Mouse (Mus musculus): ENCODE measurements around the gene B230104I21Rik. TPM values are rescaled to one million over a fixed set of nuclear protein-coding genes. Genes with fewer than 3 reads are reported as not detected.

Gene B230104I21Rik
- not detected in 2 replicates for polyA plus RNA-seq (2015; fragmentation: Nextera tagmentation; extraction: Ambion mirVana)

DNA sequence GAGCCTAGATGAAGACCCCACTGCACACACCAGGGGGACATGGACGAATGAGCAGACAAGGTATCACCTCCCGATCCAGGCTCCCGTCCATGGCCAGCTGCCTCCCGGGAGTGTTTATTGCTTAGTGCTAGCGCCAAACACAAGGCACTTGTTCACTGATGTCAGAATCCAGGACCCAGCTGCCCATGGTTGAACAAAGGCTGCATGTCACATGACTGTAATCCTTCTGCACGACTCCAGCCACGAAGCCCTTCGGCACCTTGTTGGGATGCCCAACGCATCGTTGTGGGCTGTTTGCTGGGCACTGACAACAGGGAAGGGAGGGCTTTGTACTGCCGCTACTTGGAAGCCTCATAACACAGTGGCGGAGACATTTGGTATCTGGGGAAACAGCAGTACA is at the start of gene B230104I21Rik:
Gene B230104I21Rik (plus strand): TSS at position 367 of the 400 bp plus-strand sequence.
- no peak for DNase-seq
- H3K9me3 ChIP-seq (replicated peaks) = no peaks in the 10 kb centered on the region
- no peaks in the 10 kb centered on the region for H3K36me3 ChIP-seq
- no peaks in the 10 kb centered on the region for H3K27me3 ChIP-seq
- H3K27ac ChIP-seq = no peak within 1 kb of the TSS
- whole genome bisulfite sequencing (ENCODE audit: insufficient replicate concordance) = 74% methylated on average over 12 of the region's 12 CpGs
- H3K4me1 ChIP-seq (replicated peaks) = peaks cover 14% of the 10 kb centered on the region
- ATAC-seq (ENCODE audit: low read depth) = no peak
- peak within 1 kb of the TSS; percentile 59 for H3K4me2 ChIP-seq
- H3K9ac ChIP-seq = 0 out of 2 replicates have a peak within 1 kb of the TSS, but pooled peaks have one; percentile 36
- peak within 1 kb of the TSS; percentile 39 for H3K4me3 ChIP-seq (replicated peaks)

DNA sequence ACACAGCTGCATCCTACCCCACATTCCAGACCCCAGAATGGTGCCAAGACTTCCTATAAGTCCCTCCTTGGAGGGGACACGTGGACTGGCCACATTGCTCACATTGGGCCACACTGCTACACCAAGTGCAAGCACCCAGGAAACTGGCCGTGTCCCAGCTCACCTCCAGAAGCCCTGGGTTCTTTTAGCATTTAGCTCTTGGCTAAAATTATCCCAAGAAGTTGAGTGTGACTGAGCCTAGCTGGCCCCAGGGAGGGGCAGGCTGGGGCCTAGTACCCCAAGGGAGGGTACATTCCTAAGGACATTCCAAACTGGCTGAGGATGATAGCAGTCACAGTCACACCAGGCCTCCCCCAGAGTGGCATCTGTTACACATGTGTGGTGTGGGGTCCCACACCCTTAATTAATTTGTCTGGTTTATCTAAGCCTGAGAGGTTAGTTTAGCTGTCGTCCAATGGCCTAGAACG is 42.2 kb upstream of the B230104I21Rik start:
- no peak overlapping the region for H3K4me3 ChIP-seq (replicated peaks)
- H3K9ac ChIP-seq = peak overlapping the region; percentile 9; the same call in 1 of the 2 replicates
- 52% methylated on average over 4 of the region's 4 CpGs for WGBS (ENCODE audit: insufficient replicate concordance)

DNA sequence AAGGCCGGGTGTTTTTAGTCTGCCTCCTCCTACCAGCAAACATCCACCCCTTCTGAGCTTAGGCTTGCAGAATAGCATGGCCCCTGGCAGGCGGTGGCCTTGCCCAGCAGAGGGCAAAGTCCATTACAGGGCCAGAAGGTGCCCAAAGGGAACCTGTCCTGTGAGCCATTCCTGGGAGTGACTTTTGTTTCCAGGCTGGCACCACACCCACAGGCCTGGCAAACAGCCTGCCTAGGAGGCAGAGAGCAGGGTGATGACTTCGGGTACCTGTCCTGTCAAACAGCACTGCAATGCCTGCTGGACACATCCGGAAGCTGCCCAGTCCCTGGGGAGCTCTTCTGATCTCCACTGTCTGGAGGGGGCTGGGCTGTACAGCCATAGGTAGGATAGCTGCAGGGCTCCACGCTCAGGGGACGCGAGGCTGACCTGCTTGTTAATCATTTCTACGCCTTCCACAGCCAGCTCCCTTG is 41.6 kb upstream of the B230104I21Rik start:
- Histone ChIP-seq H3K4me3 (replicated peaks) (no peak overlapping the region), H3K4me1 (replicated peaks) (peaks cover 16% of the 10 kb centered on the region), H3K27ac (peak overlapping the region; percentile 66), H3K27me3 (peaks cover 15% of the 10 kb centered on the region), H3K4me2 (peak overlapping the region; percentile 2; the same call in 1 of the 2 replicates), H3K9ac (no peak overlapping the region), H3K36me3 (no peaks in the 10 kb centered on the region), H3K9me3 (replicated peaks) (no peaks in the 10 kb centered on the region)
- peak; percentile 78 for ATAC-seq (ENCODE audit: low read depth)
- WGBS (ENCODE audit: insufficient replicate concordance) = 60% methylated on average over 8 of the region's 8 CpGs
- DNase-seq = no peak

More for the DNA sequence above, 42.2 kb upstream of the B230104I21Rik start:
- H3K4me1 ChIP-seq (replicated peaks) = peaks cover 16% of the 10 kb centered on the region
- peak overlapping the region; percentile 66 for H3K27ac ChIP-seq
- no peak for ATAC-seq (ENCODE audit: low read depth)
- H3K4me2 ChIP-seq = 0 out of 2 replicates have a peak overlapping the region, but pooled peaks have one; percentile 2
- peaks cover 10% of the 10 kb centered on the region for H3K27me3 ChIP-seq
- H3K9me3 ChIP-seq (replicated peaks) = no peaks in the 10 kb centered on the region
- no peak for DNase-seq
- no peaks in the 10 kb centered on the region for H3K36me3 ChIP-seq

DNA sequence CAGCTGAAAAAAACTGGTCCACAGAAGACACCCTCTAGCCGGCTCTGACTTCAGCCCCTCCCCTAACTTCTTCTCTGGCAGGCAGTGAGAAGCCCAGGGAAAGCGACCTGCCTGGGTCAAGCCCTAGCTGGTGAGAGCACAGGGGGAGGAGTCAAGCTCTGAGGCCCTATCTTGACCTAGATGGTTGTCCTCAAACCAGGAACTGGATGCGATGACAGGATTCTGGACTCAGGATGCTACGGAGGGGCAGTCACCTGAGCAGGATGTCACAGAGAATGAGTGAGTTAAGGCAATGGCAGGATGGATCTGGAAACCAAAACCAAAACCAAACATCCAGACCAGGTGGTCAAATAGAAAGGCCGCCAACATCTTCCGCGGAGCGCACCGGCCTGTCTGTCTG is 38.2 kb upstream of the B230104I21Rik start:
- H3K27ac ChIP-seq = peak overlapping the region; percentile 3; the same call in 1 of the 2 replicates
- H3K4me3 ChIP-seq (replicated peaks) = no peak overlapping the region
- no peak overlapping the region for H3K9ac ChIP-seq
- H3K9me3 ChIP-seq (replicated peaks) = no peaks in the 10 kb centered on the region
- DNase-seq = no peak
- no peak for ATAC-seq (ENCODE audit: low read depth)
- H3K27me3 ChIP-seq = peaks cover 36% of the 10 kb centered on the region
- peak overlapping the region; percentile 15; the same call in 1 of the 2 replicates for H3K4me2 ChIP-seq
- peaks cover 16% of the 10 kb centered on the region for H3K4me1 ChIP-seq (replicated peaks)
- WGBS (ENCODE audit: insufficient replicate concordance) = 23% methylated on average over 9 of the region's 9 CpGs
- H3K36me3 ChIP-seq = no peaks in the 10 kb centered on the region

DNA sequence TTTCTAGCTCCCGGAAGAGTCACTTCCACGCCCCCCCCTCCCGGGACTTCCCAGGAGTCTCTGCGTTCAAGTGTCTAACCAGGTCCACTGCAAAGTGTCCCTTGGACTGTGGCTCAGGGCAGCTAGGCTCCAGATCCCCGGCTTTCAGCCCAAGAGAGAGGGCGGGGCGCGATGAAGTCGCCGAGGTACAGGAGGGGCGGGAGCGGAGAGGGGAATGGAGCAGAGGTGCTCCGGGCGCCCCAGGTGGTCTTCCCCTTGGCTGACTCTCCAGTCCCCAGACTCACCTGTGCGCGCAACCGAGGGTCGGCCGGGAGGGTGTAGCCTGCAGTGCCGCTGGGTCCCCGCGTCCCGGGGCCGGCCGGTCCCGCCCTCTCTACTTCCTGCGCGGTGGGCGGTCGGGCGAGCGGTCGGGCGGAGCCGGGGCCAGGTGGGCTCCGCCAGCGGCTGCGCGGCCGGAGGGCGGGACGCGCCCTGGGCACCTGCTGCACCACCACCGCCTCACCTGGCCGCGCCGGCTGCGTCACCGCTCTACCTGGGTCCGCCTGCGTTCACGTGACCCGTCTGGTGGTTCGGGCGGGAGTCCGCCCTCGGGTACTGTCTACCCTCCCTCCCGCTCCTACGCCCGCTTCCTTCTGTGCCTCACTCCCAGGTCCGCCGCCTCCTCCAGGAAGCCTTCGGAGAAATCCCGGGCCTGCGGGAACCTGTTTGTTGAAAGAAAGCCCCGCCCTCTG is 36.2 kb upstream of the B230104I21Rik start:
- H3K4me2 ChIP-seq = peak overlapping the region; percentile 62
- peaks cover 7% of the 10 kb centered on the region for H3K4me1 ChIP-seq (replicated peaks)
- H3K9ac ChIP-seq = peak overlapping the region; percentile 36
- H3K27me3 ChIP-seq = peaks cover 36% of the 10 kb centered on the region
- DNase-seq = no peak
- H3K9me3 ChIP-seq (replicated peaks) = no peaks in the 10 kb centered on the region
- H3K36me3 ChIP-seq = no peaks in the 10 kb centered on the region
- H3K27ac ChIP-seq = no peak overlapping the region
- peak overlapping the region; percentile 53 for H3K4me3 ChIP-seq (replicated peaks)
- ATAC-seq (ENCODE audit: low read depth) = peak; percentile 24
- 2% methylated on average over 61 of the region's 66 CpGs for WGBS (ENCODE audit: insufficient replicate concordance)

DNA sequence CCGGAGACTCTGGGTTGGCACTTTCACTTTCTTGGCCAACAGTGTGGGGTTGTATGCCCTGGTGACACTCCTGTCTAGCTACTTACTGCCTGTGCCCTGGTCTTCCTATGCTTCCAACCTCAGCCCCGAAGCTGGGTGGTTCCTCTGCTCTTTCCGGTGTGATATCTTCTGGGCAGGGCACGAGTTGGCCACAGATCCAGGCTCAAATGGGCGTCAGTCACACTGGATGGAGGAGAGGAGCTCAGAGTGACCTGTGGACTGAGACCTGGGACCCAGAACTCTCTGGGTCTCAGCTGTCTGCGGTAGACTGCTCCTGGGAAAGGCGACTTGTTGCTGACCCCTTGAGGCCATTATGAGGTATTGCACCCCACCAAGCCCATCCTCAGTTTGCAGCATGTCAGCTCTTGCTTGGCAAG is 34.5 kb upstream of the B230104I21Rik start, which contains the start of gene Arhgef16:
Gene Arhgef16 (minus strand): TSS at position 211 of the 416 bp plus-strand sequence.
- Histone ChIP-seq H3K27ac (no peak within 1 kb of the TSS), H3K4me3 (replicated peaks) (no peak within 1 kb of the TSS), H3K4me1 (replicated peaks) (peaks cover 7% of the 10 kb centered on the region), H3K27me3 (peaks cover 36% of the 10 kb centered on the region), H3K36me3 (no peaks in the 10 kb centered on the region), H3K9ac (no peak within 1 kb of the TSS), H3K9me3 (replicated peaks) (no peaks in the 10 kb centered on the region), H3K4me2 (no peak within 1 kb of the TSS)
- ATAC-seq (ENCODE audit: low read depth) = peak; percentile 43
- DNase-seq = peak; percentile 16
- WGBS (ENCODE audit: insufficient replicate concordance) = 18% methylated on average over 7 of the region's 7 CpGs

DNA sequence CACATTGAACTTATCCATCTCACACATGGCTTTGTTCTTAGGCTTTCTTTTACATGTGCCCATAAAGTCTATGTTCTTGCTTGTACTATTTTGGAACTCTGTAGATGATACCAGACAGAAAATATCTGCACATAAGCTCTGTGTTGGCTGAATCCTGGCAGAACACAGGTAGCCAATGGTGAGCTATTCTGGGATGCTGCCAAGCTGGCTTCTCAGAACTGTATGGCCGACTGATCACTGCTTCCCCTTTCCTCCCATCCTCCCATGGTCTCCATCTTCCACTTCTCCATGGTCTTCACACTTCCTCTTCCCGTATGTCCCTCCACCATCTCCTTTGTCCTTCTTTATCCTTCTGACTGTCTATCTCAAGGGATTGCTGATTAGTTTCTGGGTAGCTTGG is 26.8 kb upstream of the B230104I21Rik start:
- Histone ChIP-seq H3K36me3 (no peaks in the 10 kb centered on the region), H3K4me2 (no peak overlapping the region), H3K4me3 (replicated peaks) (no peak overlapping the region), H3K9ac (no peak overlapping the region), H3K4me1 (replicated peaks) (no peaks in the 10 kb centered on the region), H3K9me3 (replicated peaks) (no peaks in the 10 kb centered on the region), H3K27ac (no peak overlapping the region), H3K27me3 (no peaks in the 10 kb centered on the region)
- ATAC-seq (ENCODE audit: low read depth) (no peak), DNase-seq (no peak)
- 36% methylated on average over 2 of the region's 2 CpGs for WGBS (ENCODE audit: insufficient replicate concordance)

DNA sequence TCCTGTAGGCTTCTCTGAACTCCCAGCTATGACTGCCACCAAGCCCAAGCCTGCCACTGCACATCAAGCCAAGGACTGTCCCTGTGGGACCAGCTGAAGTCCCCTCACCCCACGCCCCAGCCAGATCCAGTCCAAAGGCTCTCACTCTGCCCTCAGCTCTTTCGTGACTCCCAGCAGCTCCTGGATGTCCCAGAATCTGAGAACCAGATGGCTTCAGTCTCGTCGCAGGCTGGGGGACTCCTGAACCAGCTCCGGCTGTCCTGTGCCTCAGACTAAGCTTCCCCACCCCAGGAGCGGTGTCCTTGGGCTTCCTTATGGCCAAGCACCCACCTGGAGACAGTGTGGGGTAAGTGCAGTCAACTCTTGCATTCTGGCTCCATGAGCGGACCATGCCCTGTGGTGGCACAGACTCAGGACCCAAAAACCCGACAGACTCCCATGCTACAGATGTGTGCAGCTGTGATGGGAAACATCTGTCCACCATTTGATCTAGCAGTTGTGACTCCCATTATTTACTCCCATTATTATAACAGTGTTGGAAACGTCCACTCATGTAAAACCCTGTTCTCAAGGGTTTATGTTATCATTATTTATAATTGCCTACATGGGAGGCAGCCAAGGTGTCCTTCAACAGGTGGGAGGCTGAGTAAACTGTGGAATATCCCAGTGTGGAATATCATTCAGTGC is 25.2 kb upstream of the B230104I21Rik start:
- WGBS (ENCODE audit: insufficient replicate concordance) = 59% methylated on average over 9 of the region's 9 CpGs
- Histone ChIP-seq H3K36me3 (no peaks in the 10 kb centered on the region), H3K9me3 (replicated peaks) (no peaks in the 10 kb centered on the region), H3K4me1 (replicated peaks) (no peaks in the 10 kb centered on the region), H3K9ac (no peak overlapping the region), H3K4me3 (replicated peaks) (no peak overlapping the region), H3K4me2 (no peak overlapping the region), H3K27me3 (no peaks in the 10 kb centered on the region), H3K27ac (no peak overlapping the region)
- DNase-seq = no peak
- no peak for ATAC-seq (ENCODE audit: low read depth)

DNA sequence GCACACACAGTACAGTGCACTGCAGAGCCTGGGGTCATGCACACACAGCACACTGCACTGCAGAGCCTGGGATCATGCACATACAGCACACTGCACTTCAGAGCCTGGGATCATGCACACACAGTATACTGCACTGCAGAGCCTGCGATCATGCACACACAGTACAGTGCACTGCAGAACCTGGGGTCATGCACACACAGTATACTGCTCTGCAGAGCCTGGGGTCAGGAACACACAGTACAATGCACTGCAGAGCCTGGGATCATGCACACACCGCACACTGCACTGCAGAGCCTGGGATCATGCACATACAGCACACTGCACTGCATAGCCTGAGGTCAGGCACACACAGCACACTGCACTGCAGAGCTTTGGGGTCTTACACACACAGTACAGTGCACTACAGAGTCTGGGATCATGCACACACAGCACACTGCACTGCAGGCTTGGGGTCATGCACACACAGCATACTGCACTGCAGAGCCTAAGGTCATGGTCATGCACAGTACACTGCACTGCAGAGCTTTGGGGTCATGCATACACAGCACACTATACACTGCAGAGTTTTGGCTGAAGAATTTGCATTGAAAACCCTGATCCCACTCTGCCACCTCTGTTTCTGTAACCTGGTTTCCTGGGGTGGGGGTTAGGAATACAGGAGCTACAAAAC is 23.6 kb upstream of the B230104I21Rik start:
- Histone ChIP-seq H3K9ac (no peak overlapping the region), H3K4me1 (replicated peaks) (no peaks in the 10 kb centered on the region), H3K27me3 (no peaks in the 10 kb centered on the region), H3K27ac (no peak overlapping the region), H3K4me2 (no peak overlapping the region), H3K9me3 (replicated peaks) (no peaks in the 10 kb centered on the region), H3K36me3 (no peaks in the 10 kb centered on the region), H3K4me3 (replicated peaks) (no peak overlapping the region)
- WGBS (ENCODE audit: insufficient replicate concordance) = 68% methylated on average over 2 of the region's 2 CpGs
- ATAC-seq (ENCODE audit: low read depth) (no peak), DNase-seq (no peak)

DNA sequence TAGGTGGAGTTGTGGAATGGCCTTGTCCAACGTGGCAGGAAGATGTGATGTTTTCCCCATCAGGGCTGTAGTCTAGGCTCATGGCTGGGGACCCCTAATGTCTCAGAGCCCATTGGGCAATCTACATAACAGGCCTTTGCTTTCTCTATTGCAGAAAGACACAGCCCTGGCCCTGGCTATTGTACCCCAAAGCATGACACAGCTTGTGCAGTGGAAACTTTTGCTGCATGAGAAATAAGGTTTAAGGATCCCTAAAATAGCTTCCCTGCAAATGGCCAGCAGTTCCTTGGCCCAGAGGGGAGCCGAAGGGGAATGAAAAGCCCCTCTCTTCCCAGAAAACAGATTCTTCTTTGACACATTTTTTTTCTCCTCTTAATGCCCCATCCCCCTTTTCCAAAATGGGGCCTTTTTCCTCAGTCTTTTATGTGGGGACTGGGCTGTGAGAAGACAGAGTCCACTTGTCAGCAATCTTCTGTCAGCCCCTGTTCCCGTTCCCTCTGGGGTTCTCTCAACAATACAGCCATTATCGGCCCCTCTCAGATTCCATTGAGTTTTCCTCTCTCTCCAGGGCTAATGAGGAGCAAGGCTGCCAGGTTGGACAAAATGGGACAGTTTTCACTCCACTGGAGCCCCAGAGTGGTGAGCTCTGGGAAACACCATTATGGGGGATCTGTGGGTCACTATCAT is 22.8 kb upstream of the B230104I21Rik start:
- WGBS (ENCODE audit: insufficient replicate concordance) = 51% methylated on average over 4 of the region's 4 CpGs
- no peak for DNase-seq
- H3K4me1 ChIP-seq (replicated peaks) = no peaks in the 10 kb centered on the region
- no peak for ATAC-seq (ENCODE audit: low read depth)
- H3K36me3 ChIP-seq = no peaks in the 10 kb centered on the region
- H3K4me3 ChIP-seq (replicated peaks) = no peak overlapping the region
- no peaks in the 10 kb centered on the region for H3K27me3 ChIP-seq
- H3K27ac ChIP-seq = no peak overlapping the region
- no peak overlapping the region for H3K9ac ChIP-seq
- no peak overlapping the region for H3K4me2 ChIP-seq
- no peaks in the 10 kb centered on the region for H3K9me3 ChIP-seq (replicated peaks)
